Mouse (Mus musculus): ENCODE measurements around the gene Gm21818.
"Not testable (repeated sequence)": the region's sequence is repeated elsewhere in the genome, so short reads cannot be mapped to it uniquely, and the experiment has no call there.

Gene Gm21818

GRCm38 (mm10) chr13:120172133-120172532 is at the start of gene Gm21818:
Gene Gm21818 (plus strand): TSS chr13:120172433.
- not testable (repeated sequence) for DNase-seq (ENCODE audit: low spot score)

- DNase-seq (ENCODE audit: low spot score) = not testable (repeated sequence)
These were observed 32.3 kb upstream of the Gm21818 start, which contains the start of gene Gm20767 for GRCm38 (mm10) chr13:120139946-120140345. Gene Gm20767 (plus strand): TSS chr13:120140246.

GRCm38 (mm10) chr13:120142348-120142747 is 29.9 kb upstream of the Gm21818 start:
- not testable (repeated sequence) for DNase-seq (ENCODE audit: low spot score)

GRCm38 (mm10) chr13:120149660-120150407 is 22.4 kb upstream of the Gm21818 start:
- DNase-seq (ENCODE audit: low spot score) = not testable (repeated sequence)

- not testable (repeated sequence) for DNase-seq (ENCODE audit: low spot score)
These were observed 21.6 kb upstream of the Gm21818 start for GRCm38 (mm10) chr13:120150589-120150988.

- DNase-seq (ENCODE audit: low spot score) = not testable (repeated sequence)
These were observed 3.9 kb upstream of the Gm21818 start for GRCm38 (mm10) chr13:120168301-120168700.

- not testable (repeated sequence) for DNase-seq (ENCODE audit: low spot score)
These were observed 24.1 kb downstream of the Gm21818 start for GRCm38 (mm10) chr13:120196189-120196821.

- DNase-seq (ENCODE audit: low spot score) = not testable (repeated sequence)
These were observed 43.6 kb downstream of the Gm21818 start, which contains the start of gene Gm21762 for GRCm38 (mm10) chr13:120215847-120216246. Gene Gm21762 (minus strand): TSS chr13:120215947.

- not testable (repeated sequence) for DNase-seq (ENCODE audit: low spot score)
These were observed 48.7 kb downstream of the Gm21818 start for GRCm38 (mm10) chr13:120220922-120221321.

GRCm38 (mm10) chr13:120223012-120223659 is 50.9 kb downstream of the Gm21818 start:
- DNase-seq (ENCODE audit: low spot score) = not testable (repeated sequence)

Data from adipocyte (in vitro differentiated cells).